27 mouse cellular contexts compared by ENCODE assay signal in genomic region chr2:128131503-128131902, GRCm38 (mm10).
"Had no signal": no experiment of that assay in that cellular context is flagged by ENCODE, and none has a peak within 500 bp of the region (broad histone marks: within the 10 kb centered on the region; RNA-seq: fewer than 3 reads in every experiment).

No protein-coding gene starts in this region.

- H3K9ac ChIP-seq: embryonic facial prominence, embryonic 12.5 days; embryonic facial prominence, embryonic 13.5 days; embryonic facial prominence, embryonic 15.5 days; forebrain, embryonic 12.5 days; forebrain, embryonic 13.5 days; forebrain, embryonic 15.5 days; forebrain, postnatal 0 days had no signal

- ATAC-seq: forebrain, embryonic 13.5 days; forebrain, embryonic 14.5 days; forebrain, embryonic 15.5 days; forebrain, embryonic 16.5 days; forebrain, postnatal 0 days had no signal

- H3K27me3 ChIP-seq: embryonic facial prominence, embryonic 12.5 days; embryonic facial prominence, embryonic 13.5 days; embryonic facial prominence, embryonic 15.5 days; forebrain, embryonic 12.5 days; forebrain, embryonic 13.5 days had no signal

- H3K4me2 ChIP-seq: embryonic facial prominence, embryonic 12.5 days; embryonic facial prominence, embryonic 13.5 days; embryonic facial prominence, embryonic 15.5 days; forebrain, embryonic 12.5 days; forebrain, embryonic 13.5 days; forebrain, embryonic 15.5 days had no signal

- H3K4me3 ChIP-seq: embryonic facial prominence, embryonic 10.5 days; embryonic facial prominence, embryonic 12.5 days; embryonic facial prominence, embryonic 13.5 days; embryonic facial prominence, embryonic 15.5 days; erythroblast, embryonic 14.5 days; forebrain, embryonic 10.5 days; forebrain, embryonic 12.5 days; forebrain, embryonic 13.5 days; forebrain, embryonic 15.5 days; gastrocnemius, adult 2 months; heart, adult 2 months had no signal

- H3K27ac ChIP-seq: embryonic facial prominence, embryonic 10.5 days; embryonic facial prominence, embryonic 12.5 days; embryonic facial prominence, embryonic 13.5 days; embryonic facial prominence, embryonic 15.5 days; forebrain, embryonic 10.5 days; forebrain, embryonic 12.5 days; forebrain, embryonic 13.5 days; forebrain, embryonic 15.5 days; gastrocnemius, adult 2 months; heart, adult 2 months had no signal

- H3K36me3 ChIP-seq: forebrain, embryonic 15.5 days had no signal

- H3K9me3 ChIP-seq: embryonic facial prominence, embryonic 10.5 days; embryonic facial prominence, embryonic 12.5 days; embryonic facial prominence, embryonic 13.5 days; embryonic facial prominence, embryonic 15.5 days; forebrain, embryonic 10.5 days; forebrain, embryonic 12.5 days; forebrain, embryonic 13.5 days; forebrain, embryonic 15.5 days had no signal

- DNase-seq: cerebellum, adult 2 months; cerebellum, adult 8-10 months; cerebellum, adult 9-10 months; cerebellum, adult 9-11 months; cerebellum, postnatal 10 days; cerebellum, postnatal 14 days; cerebellum, postnatal 25 days; cerebellum, postnatal 36 days; embryo, embryonic 11 days; forebrain, postnatal 0 days; gastrocnemius, adult 2 months; gastrocnemius, postnatal 10 days; gastrocnemius, postnatal 14 days; gastrocnemius, postnatal 25 days; gastrocnemius, postnatal 36 days; heart, adult 2 months had no signal
